Mouse (Mus musculus) CD4-positive, CD25-positive, alpha-beta regulatory T cell, adult 4 months (primary cell): ENCODE results near the gene Runx2. TPM values are rescaled to one million over a fixed set of nuclear protein-coding genes. Genes with fewer than 3 reads are reported as not detected.

Experiments
- ATAC-seq: one replicate; pipeline ENCODE4 v1.8.0; 2017
- polyA plus RNA-seq, 2 experiments: library from polyadenylated mRNA; unstranded; fragments of 100-300 nt; shearing (Covaris generic); gene quantifications; one replicate each; pipeline ENCODE4 v1.2.1; 2017

The Runx2 gene
- polyA plus RNA-seq, 2 experiments from 2014 or later = 4.2 to 6.0 TPM

- ATAC-seq = peak; percentile 31
These were observed 47.2 kb downstream of the Runx2 start for GRCm38 (mm10) chr17:44767375-44767774.

GRCm38 (mm10) chr17:44766975-44767374, 47.6 kb downstream of the Runx2 start:
- ATAC-seq = no peak

- ATAC-seq = peak; percentile 87
These were observed 48.3 kb downstream of the Runx2 start for GRCm38 (mm10) chr17:44766318-44766717.

GRCm38 (mm10) chr17:44745378-44745777, 69.2 kb downstream of the Runx2 start:
- no peak for ATAC-seq

- ATAC-seq = no peak
These were observed 70.8 kb downstream of the Runx2 start for GRCm38 (mm10) chr17:44743780-44744179.

- no peak for ATAC-seq
These were observed 72.4 kb downstream of the Runx2 start for GRCm38 (mm10) chr17:44742246-44742645.

GRCm38 (mm10) chr17:44738121-44738637, 76.4 kb downstream of the Runx2 start:
- ATAC-seq = no peak

- ATAC-seq = peak; percentile 12
These were observed 77.1 kb downstream of the Runx2 start for GRCm38 (mm10) chr17:44737275-44738120.

GRCm38 (mm10) chr17:44735991-44736561, 78.5 kb downstream of the Runx2 start:
- peak; percentile 56 for ATAC-seq

GRCm38 (mm10) chr17:44735223-44735990, 79.2 kb downstream of the Runx2 start:
- ATAC-seq = peak; percentile 40

GRCm38 (mm10) chr17:44734501-44735222, 79.9 kb downstream of the Runx2 start:
- ATAC-seq = peak; percentile 12

GRCm38 (mm10) chr17:44733544-44734310, 80.9 kb downstream of the Runx2 start:
- no peak for ATAC-seq

- peak; percentile 68 for ATAC-seq
These were observed 86.1 kb downstream of the Runx2 start for GRCm38 (mm10) chr17:44728464-44728863.

- ATAC-seq = peak; percentile 49
These were observed 86.9 kb downstream of the Runx2 start for GRCm38 (mm10) chr17:44727675-44728074.

GRCm38 (mm10) chr17:44724805-44725480, 89.7 kb downstream of the Runx2 start:
- no peak for ATAC-seq

- no peak for ATAC-seq
These were observed 90.3 kb downstream of the Runx2 start for GRCm38 (mm10) chr17:44724255-44724654.

- no peak for ATAC-seq
These were observed 92.3 kb downstream of the Runx2 start for GRCm38 (mm10) chr17:44722103-44722792.

GRCm38 (mm10) chr17:44718591-44718990, 96.0 kb downstream of the Runx2 start:
- peak; percentile 25 for ATAC-seq

GRCm38 (mm10) chr17:44718036-44718435, 96.6 kb downstream of the Runx2 start:
- ATAC-seq = peak; percentile 73

GRCm38 (mm10) chr17:44714116-44714515, 100.5 kb downstream of the Runx2 start:
- ATAC-seq = peak; percentile 38
